Mouse (Mus musculus): Measurements from ENCODE around the gene 1520401A03Rik. TPM values are rescaled to one million over a fixed set of nuclear protein-coding genes. Genes with fewer than 3 reads are reported as not detected.

1520401A03Rik gene
- total and polyA plus RNA-seq, 3 experiments: 0.02 to 0.05 TPM; not detected in 1

DNA sequence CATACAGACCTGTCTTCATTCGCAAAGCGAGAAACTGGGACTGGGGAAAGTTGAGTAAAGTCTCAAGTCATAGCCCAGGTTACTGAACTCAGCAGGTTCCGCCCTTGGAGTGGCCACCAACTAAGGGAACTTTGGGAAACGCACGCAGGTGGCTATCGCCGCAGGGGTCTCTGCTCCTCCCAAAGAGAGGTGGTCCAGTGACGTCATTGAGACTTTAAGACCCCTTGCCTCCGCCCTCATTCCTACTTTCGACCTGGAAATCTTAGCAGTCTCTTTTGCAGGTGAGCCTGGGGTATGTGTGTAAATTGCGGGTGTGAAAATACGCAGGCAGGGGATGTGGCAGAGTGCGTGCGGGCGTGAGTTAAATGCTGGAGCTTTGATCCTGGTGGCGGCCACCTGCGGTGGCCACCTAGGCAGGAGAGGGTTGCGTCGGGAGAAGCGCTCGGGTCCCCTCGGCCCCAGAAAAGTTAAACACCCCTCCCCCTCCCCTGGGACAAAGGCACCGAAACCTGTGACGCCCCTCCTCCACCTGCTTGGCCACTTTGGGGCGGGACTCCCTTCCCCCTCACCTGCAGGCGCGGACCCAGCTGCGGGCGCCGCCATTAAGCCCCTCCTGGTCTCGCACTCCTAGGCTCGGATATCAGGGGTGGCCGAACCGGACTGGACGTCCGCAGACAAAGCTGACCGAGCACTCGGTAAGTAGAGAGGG lies 43.3 kb downstream of the 1520401A03Rik start, which contains the start of gene Cldn6:
Gene Cldn6 (plus strand): TSS at position 123 of the 709 bp plus-strand sequence.
- Histone ChIP-seq H3K4me3 (ENCODE audit: low read depth, low read length) (no peak within 1 kb of the TSS), H3K4me1 (ENCODE audit: insufficient read depth, low read depth, low read length) (peaks cover 51% of the 10 kb centered on the region), H3K27me3 (ENCODE audit: insufficient read depth, low read length) (peaks cover 55% of the 10 kb centered on the region)

DNA sequence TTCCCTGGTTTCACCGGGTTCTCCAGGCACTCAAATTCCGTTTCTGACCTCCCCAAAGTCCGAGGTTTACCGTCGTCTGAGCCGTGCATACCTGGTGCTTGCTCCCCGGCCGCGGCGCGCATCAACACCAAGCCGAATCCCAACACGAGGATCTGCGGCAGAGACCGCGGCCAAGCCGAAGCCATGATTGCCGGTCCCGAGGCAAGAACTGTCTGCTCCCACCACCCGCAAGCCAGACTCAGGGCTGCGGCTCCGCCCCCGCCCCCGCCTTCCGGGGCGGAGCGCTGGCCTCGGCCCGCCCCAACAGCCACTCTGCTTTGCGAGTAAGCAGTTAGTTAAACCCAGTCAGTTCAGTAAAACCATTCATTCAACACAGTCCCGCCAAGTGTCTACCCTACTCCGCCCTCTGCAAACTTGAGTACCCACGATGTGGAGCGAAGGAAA lies 45.3 kb downstream of the 1520401A03Rik start, which contains the start of gene Tnfrsf12a:
Gene Tnfrsf12a (minus strand): TSS at position 233 of the 444 bp plus-strand sequence.
- peaks cover 37% of the 10 kb centered on the region for H3K27me3 ChIP-seq (ENCODE audit: insufficient read depth, low read length)
- peak; percentile 78 for DNase-seq (ENCODE audit: low spot score)
- peak; percentile 30 for ATAC-seq (ENCODE audit: extremely low read depth, insufficient number of reproducible peaks, low FRiP score, poor library complexity, severe bottlenecking)

More for the DNA sequence above, 43.3 kb downstream of the 1520401A03Rik start, which contains the start of gene Cldn6:
- ATAC-seq (ENCODE audit: extremely low read depth, insufficient number of reproducible peaks, low FRiP score, poor library complexity, severe bottlenecking) (no peak), DNase-seq (ENCODE audit: low spot score) (no peak)
- H3K36me3 ChIP-seq (replicated peaks): peaks cover 15% of the 10 kb centered on the region
- TF ChIP-seq TAL1 (conservative IDR thresholded peaks at IDR 0.05; ENCODE audit: low read depth, low read length) (no peak), GATA1 (IDR thresholded peaks at IDR 0.05; ENCODE audit: borderline replicate concordance, low read length) (no peak), GATA2 (IDR thresholded peaks at IDR 0.05; ENCODE audit: borderline replicate concordance, low read depth, low read length) (no peak), POLR2AphosphoS5 (IDR thresholded peaks at IDR 0.05; ENCODE audit: insufficient replicate concordance, low read depth, low read length) (no peak), CTCF (IDR thresholded peaks at IDR 0.05; ENCODE audit: low read depth, low read length) (no peak)
- no peaks in the 10 kb centered on the region for H3K9me3 ChIP-seq (replicated peaks)

DNA sequence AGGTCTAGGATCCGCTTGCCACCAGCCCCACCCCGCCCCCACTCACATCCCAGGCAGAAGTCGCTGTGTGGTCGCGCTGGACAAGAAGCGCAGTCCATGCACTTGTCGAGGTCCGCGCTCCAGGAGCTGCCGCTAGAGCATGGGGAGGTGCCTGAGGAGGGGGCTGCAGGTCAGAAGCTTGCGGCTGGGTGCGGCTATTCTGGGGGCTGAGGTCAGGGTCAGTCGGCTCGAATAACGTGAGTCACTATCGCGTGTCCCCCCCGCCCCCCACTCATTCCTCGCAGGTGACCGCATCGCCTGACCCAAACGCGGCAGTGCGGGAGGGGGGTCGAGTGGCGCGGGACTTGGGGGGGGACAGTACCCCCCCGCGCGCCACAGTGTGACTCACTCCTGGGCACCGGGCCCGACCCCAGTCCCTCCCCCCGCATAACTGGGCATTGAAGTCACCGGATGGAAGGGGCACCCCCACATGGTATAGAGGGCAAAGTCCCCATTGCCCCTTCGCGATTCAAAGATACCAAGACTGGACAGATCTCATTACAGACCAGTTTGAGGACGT lies 46.0 kb downstream of the 1520401A03Rik start:
- peaks cover 30% of the 10 kb centered on the region for H3K27me3 ChIP-seq (ENCODE audit: insufficient read depth, low read length)
- DNase-seq (ENCODE audit: low spot score): no peak
- peaks cover 24% of the 10 kb centered on the region for H3K36me3 ChIP-seq (replicated peaks)
- H3K4me1 ChIP-seq (ENCODE audit: insufficient read depth, low read depth, low read length): peaks cover 70% of the 10 kb centered on the region
- peak overlapping the region; percentile 76 for H3K4me3 ChIP-seq (ENCODE audit: low read depth, low read length)
- no peak for TF ChIP-seq TAL1 (conservative IDR thresholded peaks at IDR 0.05; ENCODE audit: low read depth, low read length)
- no peak for TF ChIP-seq CTCF (IDR thresholded peaks at IDR 0.05; ENCODE audit: low read depth, low read length)
- no peak for TF ChIP-seq POLR2AphosphoS5 (IDR thresholded peaks at IDR 0.05; ENCODE audit: insufficient replicate concordance, low read depth, low read length)
- TF ChIP-seq GATA1 (IDR thresholded peaks at IDR 0.05; ENCODE audit: borderline replicate concordance, low read length): no peak
- TF ChIP-seq GATA2 (IDR thresholded peaks at IDR 0.05; ENCODE audit: borderline replicate concordance, low read depth, low read length): no peak
- ATAC-seq (ENCODE audit: extremely low read depth, insufficient number of reproducible peaks, low FRiP score, poor library complexity, severe bottlenecking): no peak
- H3K9me3 ChIP-seq (replicated peaks): no peaks in the 10 kb centered on the region

More for the DNA sequence above, 45.3 kb downstream of the 1520401A03Rik start, which contains the start of gene Tnfrsf12a:
- no peak for TF ChIP-seq GATA2 (IDR thresholded peaks at IDR 0.05; ENCODE audit: borderline replicate concordance, low read depth, low read length)
- TF ChIP-seq TAL1 (conservative IDR thresholded peaks at IDR 0.05; ENCODE audit: low read depth, low read length): no peak
- no peak for TF ChIP-seq GATA1 (IDR thresholded peaks at IDR 0.05; ENCODE audit: borderline replicate concordance, low read length)
- no peak for TF ChIP-seq CTCF (IDR thresholded peaks at IDR 0.05; ENCODE audit: low read depth, low read length)
- TF ChIP-seq POLR2AphosphoS5 (IDR thresholded peaks at IDR 0.05; ENCODE audit: insufficient replicate concordance, low read depth, low read length): no peak
- H3K9me3 ChIP-seq (replicated peaks): no peaks in the 10 kb centered on the region
- peak within 1 kb of the TSS; percentile 76 for H3K4me3 ChIP-seq (ENCODE audit: low read depth, low read length)
- H3K36me3 ChIP-seq (replicated peaks): peaks cover 17% of the 10 kb centered on the region
- H3K4me1 ChIP-seq (ENCODE audit: insufficient read depth, low read depth, low read length): peaks cover 63% of the 10 kb centered on the region

DNA sequence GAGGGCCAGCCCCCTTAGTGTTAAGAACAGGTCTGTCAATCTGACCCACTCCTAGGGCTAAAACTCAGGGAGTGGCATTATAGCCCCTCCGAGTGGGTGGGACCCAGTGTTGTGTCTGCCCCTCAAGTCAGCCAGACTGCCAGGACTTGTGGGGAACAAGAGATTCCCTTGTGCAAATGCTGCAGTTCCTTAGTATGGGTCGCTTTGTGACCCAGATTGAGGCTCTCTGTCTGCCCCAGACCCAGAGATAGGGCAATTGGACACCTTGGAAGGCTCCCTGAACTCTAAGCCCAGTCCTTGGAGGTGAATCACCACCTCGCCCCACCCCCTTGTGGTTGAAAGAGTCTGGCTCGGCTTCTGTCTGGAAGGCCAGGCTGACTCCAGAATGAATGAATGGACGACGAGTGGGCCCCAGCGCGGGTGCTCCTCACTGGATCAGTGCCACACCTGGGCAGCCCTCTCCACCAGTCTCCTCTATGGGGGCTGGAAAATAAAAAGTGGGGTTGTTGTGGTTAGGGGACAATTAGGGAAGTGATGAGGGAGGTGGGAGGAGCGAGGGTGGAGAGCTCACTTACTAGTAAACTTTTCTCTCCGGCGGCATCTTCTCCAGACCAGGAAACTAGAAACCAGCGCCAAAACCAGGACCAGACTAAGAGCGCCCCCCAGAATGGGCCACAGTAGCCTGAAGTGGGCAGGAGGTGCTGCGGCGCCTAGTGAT lies 46.9 kb downstream of the 1520401A03Rik start:
- peaks cover 29% of the 10 kb centered on the region for H3K36me3 ChIP-seq (replicated peaks)
- TF ChIP-seq TAL1 (conservative IDR thresholded peaks at IDR 0.05; ENCODE audit: low read depth, low read length): no peak
- no peak for TF ChIP-seq POLR2AphosphoS5 (IDR thresholded peaks at IDR 0.05; ENCODE audit: insufficient replicate concordance, low read depth, low read length)
- no peak for TF ChIP-seq CTCF (IDR thresholded peaks at IDR 0.05; ENCODE audit: low read depth, low read length)
- TF ChIP-seq GATA2 (IDR thresholded peaks at IDR 0.05; ENCODE audit: borderline replicate concordance, low read depth, low read length): no peak
- no peak for TF ChIP-seq GATA1 (IDR thresholded peaks at IDR 0.05; ENCODE audit: borderline replicate concordance, low read length)
- DNase-seq (ENCODE audit: low spot score): no peak
- peaks cover 70% of the 10 kb centered on the region for H3K4me1 ChIP-seq (ENCODE audit: insufficient read depth, low read depth, low read length)
- ATAC-seq (ENCODE audit: extremely low read depth, insufficient number of reproducible peaks, low FRiP score, poor library complexity, severe bottlenecking): peak; percentile 2; the same call in 1 of the 2 replicates
- peak overlapping the region; percentile 76 for H3K4me3 ChIP-seq (ENCODE audit: low read depth, low read length)
- H3K9me3 ChIP-seq (replicated peaks): no peaks in the 10 kb centered on the region
- peaks cover 21% of the 10 kb centered on the region for H3K27me3 ChIP-seq (ENCODE audit: insufficient read depth, low read length)

DNA sequence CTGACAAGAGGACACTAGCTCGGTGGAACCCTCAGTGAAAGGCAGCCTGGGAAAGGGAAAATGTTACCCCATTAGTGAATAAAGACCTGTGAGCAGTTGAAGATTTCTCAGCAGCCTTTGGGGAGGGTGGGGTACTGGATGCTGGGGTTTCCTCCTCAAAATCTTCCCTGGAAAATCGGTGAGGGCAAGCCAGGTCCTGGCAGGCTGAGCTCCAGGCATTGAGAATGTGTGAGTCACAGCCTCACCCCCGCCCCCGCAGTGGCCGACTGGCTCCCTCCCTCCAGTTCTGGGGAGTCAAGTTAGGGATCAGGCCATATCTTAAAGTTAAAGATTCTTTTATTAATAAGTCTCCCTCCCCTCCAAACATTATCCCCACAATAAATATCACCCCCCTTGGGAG lies 47.5 kb downstream of the 1520401A03Rik start:
- ATAC-seq (ENCODE audit: extremely low read depth, insufficient number of reproducible peaks, low FRiP score, poor library complexity, severe bottlenecking) (no peak), DNase-seq (ENCODE audit: low spot score) (no peak)
- peaks cover 70% of the 10 kb centered on the region for H3K4me1 ChIP-seq (ENCODE audit: insufficient read depth, low read depth, low read length)
- H3K36me3 ChIP-seq (replicated peaks): peaks cover 35% of the 10 kb centered on the region
- peaks cover 15% of the 10 kb centered on the region for H3K27me3 ChIP-seq (ENCODE audit: insufficient read depth, low read length)
- H3K9me3 ChIP-seq (replicated peaks): no peaks in the 10 kb centered on the region
- peak overlapping the region; percentile 8; the same call in 1 of the 2 replicates for H3K4me3 ChIP-seq (ENCODE audit: low read depth, low read length)
- TF ChIP-seq CTCF (IDR thresholded peaks at IDR 0.05; ENCODE audit: low read depth, low read length): no peak
- no peak for TF ChIP-seq TAL1 (conservative IDR thresholded peaks at IDR 0.05; ENCODE audit: low read depth, low read length)
- TF ChIP-seq GATA2 (IDR thresholded peaks at IDR 0.05; ENCODE audit: borderline replicate concordance, low read depth, low read length): no peak
- TF ChIP-seq POLR2AphosphoS5 (IDR thresholded peaks at IDR 0.05; ENCODE audit: insufficient replicate concordance, low read depth, low read length): no peak
- no peak for TF ChIP-seq GATA1 (IDR thresholded peaks at IDR 0.05; ENCODE audit: borderline replicate concordance, low read length)

Measured in G1E (cell line).